Mouse (Mus musculus) kidney, adult 2 months (tissue): ENCODE measurements at regions not wholly inside any gene's neighbourhood (a gene's known extent, or its start where the extent isn't known, plus 50 kb on each side); places are given as distances from the start of the nearest gene placed in this dataset.

ENCODE experiments used
- CTCF ChIP-seq: fragments of 200-500 bp; conservative IDR thresholded peaks from 2 replicates; pipeline ENCODE4 v1.5.1; 2011; ENCODE audit warnings: low read depth, mild to moderate bottlenecking, control low read depth, low read length, moderate library complexity, mixed read lengths; ENCODE audit not compliant: insufficient read depth, insufficient read length
- POLR2A ChIP-seq: fragments of 200-500 bp; IDR thresholded peaks from one replicate; pipeline ENCODE4 v1.6.1; 2011; ENCODE audit warnings: low read depth, low read length, control low read depth

- TF ChIP-seq POLR2A (no peak), CTCF (no peak)
Measured at GRCm38 (mm10) chr10:25035363-25035762, 108.1 kb upstream of the Arg1 start.
